Mouse (Mus musculus) retina, adult 2 months (tissue): ENCODE results near the gene Olfr596.
"Not testable (repeated sequence)": the region's sequence is repeated elsewhere in the genome, so short reads cannot be mapped to it uniquely, and the experiment has no call there.

Source experiments
- DNase-seq: peaks from one replicate; pipeline ENCODE4 v3.0.0-alpha.2; 2012; ENCODE audit warnings: low read depth, low spot score

The Olfr596 gene

DNA sequence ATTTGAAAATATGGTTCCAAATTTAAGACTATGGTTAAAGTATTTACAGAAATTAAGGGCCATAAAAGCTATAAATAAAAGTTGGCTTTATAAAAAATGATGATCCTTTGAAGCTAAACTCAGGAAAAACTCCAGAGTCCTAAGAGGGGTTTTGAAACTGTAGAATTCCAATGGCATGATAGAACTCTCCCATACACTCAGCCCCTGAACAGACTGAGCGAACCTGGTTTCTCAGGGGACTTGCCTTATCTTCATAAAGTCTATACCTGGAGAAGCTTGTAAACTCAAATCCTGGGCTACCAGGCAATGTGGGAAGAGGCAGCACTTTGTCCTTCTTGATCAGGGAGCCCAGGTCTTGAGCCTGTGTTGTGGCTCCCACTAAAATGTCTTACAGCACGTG, at the start of gene Olfr596:
TSS of gene Olfr596 (plus strand) at position 301 of the 400 bp plus-strand sequence.
- DNase-seq, result not testable (repeated sequence)

GRCm38 (mm10) chr7:103316015-103316414, 10.6 kb downstream of the Olfr596 start, which contains the start of gene Olfr597:
Gene Olfr597, plus strand, starts transcription at chr7:103316315.
- DNase-seq, result not testable (repeated sequence)

DNA sequence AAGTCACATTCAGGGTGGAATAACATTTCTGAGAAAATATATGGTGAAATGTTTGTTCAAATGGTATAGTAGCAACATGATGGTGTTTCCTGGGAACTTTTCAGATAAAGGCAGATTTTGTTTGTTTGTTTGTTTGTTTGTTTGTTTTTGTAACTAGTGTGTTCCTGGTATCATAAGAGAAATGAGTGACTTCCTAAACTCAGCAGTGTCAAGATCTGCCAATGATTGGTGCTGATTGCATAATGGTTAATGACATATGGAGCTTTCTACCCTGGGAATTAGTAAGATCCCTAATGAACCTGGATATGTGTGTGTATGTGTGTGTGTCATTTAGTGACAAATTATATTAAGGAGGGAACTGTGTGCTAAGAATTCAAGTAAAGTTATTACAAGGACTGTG, 17.8 kb downstream of the Olfr596 start, which contains the start of gene Olfr598:
TSS of gene Olfr598 (plus strand) at position 301 of the 400 bp plus-strand sequence.
- DNase-seq, result no peak

DNA sequence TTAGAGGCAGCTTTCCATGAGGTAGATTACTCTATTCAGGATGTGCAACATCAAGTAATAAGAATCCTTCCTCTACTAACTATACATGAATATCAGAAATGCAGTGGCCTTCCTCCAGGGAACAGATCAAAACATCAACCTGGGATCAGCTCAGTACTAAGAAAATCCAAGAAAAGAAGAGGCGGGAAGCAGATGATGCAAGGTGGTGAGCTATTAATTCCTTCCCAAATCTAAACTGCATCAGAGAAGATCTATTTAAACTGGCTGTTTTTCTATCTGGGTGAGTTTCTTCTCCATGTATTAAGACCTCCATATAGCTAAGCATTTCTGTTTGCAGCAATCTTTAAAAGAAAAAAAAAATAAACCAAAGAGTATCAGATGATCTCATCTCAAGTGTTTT, 30.2 kb downstream of the Olfr596 start, which contains the start of gene Olfr599:
TSS of gene Olfr599 (plus strand) at position 301 of the 400 bp plus-strand sequence.
- DNase-seq, result no peak

DNA sequence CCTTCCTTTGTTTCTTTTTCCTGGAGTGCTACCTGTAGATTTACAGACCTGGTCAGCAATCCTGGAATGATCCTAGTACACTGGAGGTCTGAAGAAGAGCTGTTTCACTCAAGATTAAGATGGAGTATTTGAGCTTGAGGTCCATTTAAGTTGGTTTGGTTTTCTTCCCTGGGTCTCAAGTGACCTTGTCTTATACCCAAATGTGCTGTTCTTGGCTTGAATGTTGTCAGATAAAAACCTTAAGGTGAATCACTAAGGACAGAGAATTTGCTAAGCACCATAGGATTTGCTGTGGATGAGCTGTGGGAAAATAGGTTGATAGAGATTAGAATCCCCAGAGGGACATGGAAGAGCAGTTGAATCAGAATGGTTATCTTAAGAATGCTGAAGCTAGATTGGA, 44.1 kb downstream of the Olfr596 start, which contains the start of gene Olfr600:
TSS of gene Olfr600 (minus strand) at position 101 of the 400 bp plus-strand sequence.
- no peak for DNase-seq
